Mouse (Mus musculus): Measurements from ENCODE around the gene Adcy9.

GRCm38 (mm10) chr16:4411296-4411695 is 9.0 kb downstream of the Adcy9 start:
- TF ChIP-seq CTCF (IDR thresholded peaks at IDR 0.05; ENCODE audit: borderline replicate concordance, insufficient read depth, low read length) (no peak), POLR2A (IDR thresholded peaks at IDR 0.05; ENCODE audit: low read depth, low read length) (no peak)

All from embryonic fibroblast, embryonic 13.5 days (primary cell).